Mouse (Mus musculus): ENCODE results near the gene Cdyl.

The Cdyl gene

GRCm38 (mm10) chr13:35848694-35849093 is 189.1 kb downstream of the Cdyl start:
- DNase-seq, result no peak

- no peak for DNase-seq
These were observed 191.9 kb downstream of the Cdyl start for GRCm38 (mm10) chr13:35851581-35851980.

- no peak for DNase-seq
These were observed 193.4 kb downstream of the Cdyl start for GRCm38 (mm10) chr13:35852851-35853575.

GRCm38 (mm10) chr13:35857486-35857885 is 197.9 kb downstream of the Cdyl start:
- no peak for DNase-seq

- no peak for DNase-seq
These were observed 201.3 kb downstream of the Cdyl start for GRCm38 (mm10) chr13:35860916-35861315.

GRCm38 (mm10) chr13:35870659-35871058 is 211.0 kb downstream of the Cdyl start:
- no peak for DNase-seq

- DNase-seq, result no peak
These were observed 211.5 kb downstream of the Cdyl start for GRCm38 (mm10) chr13:35871107-35871506.

GRCm38 (mm10) chr13:35875396-35875795 is 215.8 kb downstream of the Cdyl start:
- no peak for DNase-seq

GRCm38 (mm10) chr13:35878282-35878681 is 218.6 kb downstream of the Cdyl start:
- DNase-seq, result no peak

GRCm38 (mm10) chr13:35879068-35879467 is 219.4 kb downstream of the Cdyl start:
- DNase-seq, result no peak

- DNase-seq, result no peak
These were observed 219.9 kb downstream of the Cdyl start for GRCm38 (mm10) chr13:35879519-35879918.

- no peak for DNase-seq
These were observed 221.0 kb downstream of the Cdyl start for GRCm38 (mm10) chr13:35880555-35881046.

- DNase-seq, result peak; percentile 47 to 54
These were observed 226.6 kb downstream of the Cdyl start for GRCm38 (mm10) chr13:35886121-35886725.

GRCm38 (mm10) chr13:35892866-35893265 is 233.2 kb downstream of the Cdyl start:
- DNase-seq, result no peak

GRCm38 (mm10) chr13:35905378-35905777 is 245.7 kb downstream of the Cdyl start:
- DNase-seq, result no peak

- peak; percentile 89 to 90 for DNase-seq
These were observed 246.3 kb downstream of the Cdyl start, which contains the start of gene Rpp40 for GRCm38 (mm10) chr13:35905879-35906481. Gene Rpp40, minus strand, starts transcription at chr13:35906359.

- DNase-seq, result no peak
These were observed 251.8 kb downstream of the Cdyl start for GRCm38 (mm10) chr13:35911476-35911875.
